Mouse (Mus musculus) T-helper 2 cell (primary cell): ENCODE data around the gene Slc7a9.

Experiments used
- in situ Hi-C: fragments of 300-600 bp; cut with MboI, MseI; formaldehyde crosslinking; loops from one replicate; pipeline ENCODE4 v1.15.1; 2025; ENCODE audit warnings: high pct_unique_total_duplicates

Slc7a9 gene

GRCm38 (mm10) chr7:35447996-35448846 is at the start of gene Slc7a9:
Gene Slc7a9, plus strand, starts transcription at chr7:35448796.
- in situ Hi-C loops: no loop called here

- in situ Hi-C loops: no loop called here
These were observed 47.4 kb upstream of the Slc7a9 start for GRCm38 (mm10) chr7:35401169-35401568.

DNA sequence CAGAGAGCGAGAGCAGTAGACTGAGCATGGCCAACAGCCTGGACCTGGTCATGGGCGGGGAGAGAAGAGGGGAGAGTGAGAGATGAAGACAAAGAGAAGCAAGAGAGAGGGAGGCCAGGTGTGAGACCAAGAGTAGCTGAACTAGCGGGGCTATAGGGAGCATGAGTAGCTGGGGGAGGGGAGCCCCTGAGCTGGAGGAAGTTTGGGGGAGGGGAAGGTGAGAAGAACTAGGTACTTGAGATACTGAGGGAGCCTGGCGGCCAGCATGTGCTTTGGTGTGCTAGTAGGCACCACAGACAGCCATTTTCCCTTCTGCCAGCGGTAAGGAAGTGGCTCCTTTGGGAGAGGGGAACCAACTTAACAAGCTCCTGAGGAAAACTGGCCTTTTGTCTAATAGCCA is 33.4 kb upstream of the Slc7a9 start:
- in situ Hi-C loops: loop anchor here (10.0 kb wide), 1 partner anchor 480 kb away; no protein-coding TSS in a partner anchor

GRCm38 (mm10) chr7:35415801-35416653 is 32.6 kb upstream of the Slc7a9 start:
- in situ Hi-C loops: loop anchor here (10.0 kb wide), 1 partner anchor 481 kb away; no protein-coding TSS in a partner anchor

DNA sequence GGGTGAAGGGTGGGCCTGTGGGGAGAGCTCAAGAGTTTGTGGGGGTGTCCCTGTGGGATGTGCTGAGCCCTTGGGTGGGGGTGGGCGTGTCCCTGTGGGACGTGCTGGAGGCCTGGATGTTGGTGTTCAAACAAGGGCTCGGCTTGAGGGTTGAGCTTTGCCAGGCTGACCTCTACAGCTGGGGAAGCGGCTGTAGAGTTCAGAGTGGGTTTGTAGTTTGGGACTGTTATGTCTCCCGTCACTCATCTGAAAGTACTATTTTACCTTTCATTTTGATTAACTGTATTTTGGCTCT is 32.0 kb upstream of the Slc7a9 start:
- in situ Hi-C loops: loop anchor here (10.0 kb wide), 1 partner anchor 482 kb away; no protein-coding TSS in a partner anchor

DNA sequence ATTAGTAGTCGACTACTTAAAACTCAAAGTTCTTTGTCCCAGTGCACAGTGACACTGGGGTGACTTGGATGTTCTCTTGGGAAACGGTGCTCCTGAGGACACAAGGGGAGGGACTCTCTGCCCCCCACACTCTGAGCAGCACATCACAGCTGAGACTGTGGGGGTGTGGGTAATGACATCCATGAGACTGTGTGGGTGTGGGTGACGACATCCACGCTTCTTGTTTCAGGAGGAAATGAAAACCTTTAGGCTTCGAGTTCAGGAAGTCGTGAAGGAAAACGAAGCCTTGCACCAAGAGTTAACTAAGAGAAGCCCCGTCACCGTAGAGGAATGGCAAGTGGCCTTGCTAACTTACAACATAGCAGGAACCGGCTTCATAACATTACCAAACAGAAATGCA is 25.5 kb upstream of the Slc7a9 start:
- in situ Hi-C loops: no loop called here

DNA sequence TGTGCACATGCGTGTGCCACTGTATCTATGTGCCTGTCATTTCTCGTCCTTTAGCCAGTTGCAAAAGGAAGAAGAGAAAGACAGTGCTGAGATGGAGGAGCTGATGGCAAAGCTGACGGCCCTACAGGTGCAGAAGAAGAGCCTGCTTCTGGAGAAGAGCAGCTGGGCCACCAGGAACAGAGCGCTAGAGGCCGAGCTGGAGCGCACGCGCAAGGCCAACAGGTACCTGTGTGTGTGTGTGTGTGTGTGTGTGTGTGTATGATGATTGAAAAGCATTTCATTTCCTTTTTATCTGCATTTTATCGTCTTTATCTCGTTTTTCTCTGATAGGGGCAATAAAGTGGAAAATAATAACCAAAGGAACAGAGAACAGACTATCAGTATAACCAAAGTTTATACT is 20.4 kb upstream of the Slc7a9 start:
- in situ Hi-C loops: no loop called here

GRCm38 (mm10) chr7:35435266-35435665 is 13.3 kb upstream of the Slc7a9 start:
- in situ Hi-C loops: no loop called here

DNA sequence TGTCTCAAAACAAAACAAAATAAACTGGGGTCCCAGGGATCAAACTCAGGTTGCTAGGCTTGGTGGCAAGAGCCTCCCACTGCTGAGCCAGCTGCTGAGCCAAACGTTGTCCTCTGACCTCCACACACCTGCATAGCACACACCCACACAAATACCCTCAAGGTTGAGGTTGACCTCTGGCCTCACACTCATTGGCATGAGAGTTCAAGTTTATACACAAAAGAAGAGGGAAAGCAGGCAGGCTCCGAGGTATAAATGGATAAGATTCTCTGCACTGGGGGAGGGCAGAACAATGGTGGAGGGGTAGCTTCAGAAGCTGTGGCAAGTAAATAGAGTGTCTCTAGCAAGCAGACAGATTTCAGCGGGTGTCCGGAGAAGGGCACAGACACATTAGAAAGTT is 1.1 kb upstream of the Slc7a9 start:
- in situ Hi-C loops: no loop called here

DNA sequence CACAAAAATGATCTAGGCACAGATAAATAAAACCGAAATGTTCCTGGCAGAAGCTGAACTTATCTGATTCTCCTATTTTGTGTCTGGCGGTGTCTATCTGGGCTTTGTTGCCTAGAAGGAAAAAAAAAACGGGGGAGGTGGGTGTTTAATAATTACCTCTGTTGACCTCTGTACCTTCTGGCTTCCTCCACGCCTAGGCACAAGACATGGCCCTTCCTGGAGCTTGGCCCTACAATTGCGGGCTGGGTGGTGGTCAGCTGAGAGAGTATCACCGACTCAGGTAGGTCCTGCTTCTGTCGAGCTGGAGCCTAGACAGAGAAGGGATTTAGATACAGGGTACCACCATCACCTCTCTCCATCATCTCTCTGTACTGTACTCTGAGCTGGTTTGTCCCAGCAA is 271 bp downstream of the Slc7a9 start:
- in situ Hi-C loops: no loop called here

- in situ Hi-C loops: no loop called here
These were observed 7.7 kb downstream of the Slc7a9 start for GRCm38 (mm10) chr7:35456091-35456814.

DNA sequence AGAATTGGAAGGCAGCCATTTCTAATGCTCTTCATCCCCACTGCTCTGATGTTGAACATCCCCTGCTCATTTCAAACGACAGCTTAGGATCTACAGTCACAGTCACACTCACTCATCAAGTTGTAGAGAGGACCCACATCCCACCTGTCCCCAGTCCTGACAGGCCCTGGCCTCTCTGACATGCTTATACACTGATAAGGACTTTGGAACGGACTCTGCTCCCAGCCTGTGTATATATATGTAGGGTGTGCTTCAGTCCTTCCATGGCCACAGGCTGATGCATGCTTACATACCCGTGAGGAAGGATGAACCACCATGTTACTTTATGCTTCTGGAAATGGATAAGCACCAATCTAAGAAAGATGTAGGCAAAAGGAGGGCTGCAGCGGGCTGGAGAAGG is 12.4 kb downstream of the Slc7a9 start:
- in situ Hi-C loops: no loop called here

- in situ Hi-C loops: no loop called here
These were observed 16.4 kb downstream of the Slc7a9 start for GRCm38 (mm10) chr7:35465027-35465426.

GRCm38 (mm10) chr7:35467856-35468255 is 19.3 kb downstream of the Slc7a9 start:
- in situ Hi-C loops: no loop called here

DNA sequence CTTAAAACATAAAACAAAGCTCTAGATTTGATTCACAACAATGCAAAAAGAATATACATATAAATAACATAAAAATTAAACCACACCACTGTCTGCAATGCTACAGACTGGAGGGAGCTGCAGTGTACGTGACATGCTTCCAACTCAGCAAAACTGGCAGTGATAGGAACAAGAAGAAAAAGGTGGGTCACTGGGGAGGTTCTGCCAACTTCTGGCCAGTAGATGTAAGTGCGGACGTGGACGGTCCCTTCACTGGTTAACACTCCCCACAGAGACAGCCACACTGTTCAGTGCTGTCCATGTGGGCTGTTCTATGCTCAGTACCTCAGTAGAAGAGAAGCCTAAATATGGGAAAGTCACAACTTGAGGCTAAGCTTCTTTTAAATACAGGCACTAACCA is 22.2 kb downstream of the Slc7a9 start:
- in situ Hi-C loops: no loop called here

DNA sequence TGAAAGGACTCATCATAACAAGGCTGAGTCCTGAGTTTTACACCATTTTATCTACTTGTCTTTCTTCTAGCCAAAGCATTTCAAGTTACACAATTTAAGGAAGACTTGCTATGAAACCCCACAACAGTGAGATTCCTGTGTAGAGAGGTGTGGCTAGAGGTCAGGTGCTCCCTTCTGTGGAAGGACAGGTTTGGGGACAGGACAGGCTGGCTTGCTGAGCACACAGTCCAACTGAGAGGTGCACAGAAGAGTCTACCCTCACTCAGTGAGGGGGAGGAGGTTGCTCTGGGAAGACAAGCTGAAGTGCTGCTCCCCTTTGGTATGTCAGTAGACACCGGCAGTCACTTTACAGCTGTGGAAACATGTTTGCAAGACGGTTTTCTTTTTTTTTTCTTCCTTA is 27.9 kb downstream of the Slc7a9 start:
- in situ Hi-C loops: loop anchor here (5.0 kb wide), 1 partner anchor 36 kb away; no protein-coding TSS in a partner anchor

DNA sequence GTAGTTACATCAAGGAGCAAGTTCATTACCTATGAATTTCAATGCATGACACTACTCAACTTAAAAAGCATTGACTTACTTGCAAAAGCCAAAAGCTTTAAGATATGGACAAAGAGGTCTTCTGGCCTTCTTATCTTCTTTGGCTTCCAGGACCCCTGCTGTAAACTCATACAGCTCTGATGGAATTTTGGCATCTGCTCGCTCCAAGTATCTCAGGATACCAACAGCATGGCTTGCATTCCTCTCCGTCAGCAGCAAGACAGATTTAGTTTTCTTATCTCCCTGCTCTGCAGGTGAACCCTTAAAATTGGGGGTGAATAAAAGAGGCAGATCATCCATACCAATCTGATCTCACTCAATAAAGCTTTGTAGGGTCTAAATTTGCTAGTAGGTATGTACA is 36.5 kb downstream of the Slc7a9 start:
- in situ Hi-C loops: no loop called here

GRCm38 (mm10) chr7:35486553-35486952 is 38.0 kb downstream of the Slc7a9 start:
- in situ Hi-C loops: no loop called here

DNA sequence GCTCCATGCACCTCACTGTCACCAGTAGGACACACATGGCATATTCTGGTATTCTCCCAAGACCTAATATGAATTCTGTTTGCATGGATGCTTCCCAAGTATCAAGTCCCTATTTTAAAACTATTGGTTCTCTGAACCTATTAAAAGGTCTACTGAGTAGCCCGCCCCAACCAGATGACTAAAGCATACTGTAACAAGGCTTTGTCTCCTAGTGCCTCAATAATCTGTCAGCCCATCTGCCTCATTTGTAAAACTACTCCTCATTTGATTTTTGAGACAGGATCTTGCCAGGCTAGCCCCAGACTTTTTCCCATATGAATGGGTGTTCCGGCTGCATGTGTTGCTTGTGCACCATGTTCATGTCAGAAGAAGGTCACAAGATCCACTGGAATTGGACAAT is 41.6 kb downstream of the Slc7a9 start:
- in situ Hi-C loops: no loop called here

DNA sequence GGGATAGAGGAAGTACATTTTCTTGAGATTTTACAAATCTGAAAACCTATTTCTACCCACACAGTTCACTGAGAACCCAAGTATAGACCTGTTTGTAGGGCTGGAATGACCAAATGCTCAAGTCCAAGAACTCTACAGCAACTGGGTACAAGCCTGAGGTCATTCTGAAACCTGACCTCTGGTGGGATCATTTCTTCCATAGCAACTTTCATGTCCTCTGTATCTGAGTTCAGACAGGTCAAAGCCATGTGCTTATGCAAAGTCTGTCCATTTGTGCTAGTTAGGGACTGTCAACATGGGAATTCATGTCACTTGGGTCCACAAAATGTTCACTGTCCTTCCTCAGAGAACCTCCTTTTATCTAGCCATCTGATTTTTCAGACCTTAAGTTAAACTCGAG is 42.4 kb downstream of the Slc7a9 start:
- in situ Hi-C loops: no loop called here

DNA sequence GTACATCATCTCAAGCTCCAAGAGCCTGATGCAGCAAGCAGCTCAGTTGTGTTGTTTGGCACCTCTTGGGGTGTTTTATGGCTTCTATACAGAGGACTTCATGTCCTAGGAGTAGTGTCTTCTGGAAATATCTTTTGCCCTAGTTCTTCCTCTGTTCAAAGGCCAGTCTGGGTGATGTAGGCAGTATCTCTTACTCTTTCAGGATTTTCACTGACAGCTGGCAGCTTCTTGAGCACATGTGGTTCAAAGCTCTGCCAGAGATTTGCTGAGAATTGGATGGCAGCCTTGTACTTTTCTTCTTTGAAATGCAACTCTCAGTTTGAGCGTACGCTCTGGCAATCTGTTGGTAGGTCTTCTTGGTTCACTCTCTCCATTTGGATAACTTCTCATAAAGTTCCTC is 48.9 kb downstream of the Slc7a9 start:
- in situ Hi-C loops: no loop called here

GRCm38 (mm10) chr7:35501995-35502394 is 53.4 kb downstream of the Slc7a9 start:
- in situ Hi-C loops: no loop called here
